Mouse (Mus musculus) forebrain, postnatal 0 days (tissue): ENCODE data around the gene Ap1b1. TPM values are rescaled to one million over a fixed set of nuclear protein-coding genes. Genes with fewer than 3 reads are reported as not detected.

Source experiments
- ATAC-seq: fragments of 200-750 bp; cut with Nextera tagmentation; 2 replicates; pipeline ENCODE4 v1.8.0; 2017; ENCODE audit warnings: mild to moderate bottlenecking, moderate library complexity
- DNase-seq: peaks from one replicate; pipeline ENCODE4 v3.0.0-alpha.2; 2015
- H3K27ac ChIP-seq: fragments of 300-500 bp; sonication (generic); 2 replicates; pipeline ENCODE4 v1.5.1; 2014; ENCODE audit warnings: low read depth, mild to moderate bottlenecking, antibody characterized with exemption, low read length, moderate library complexity, mixed read lengths
- H3K27me3 ChIP-seq: fragments of 300-500 bp; sonication (generic); 2 replicates; pipeline ENCODE4 v1.6.1; 2014; ENCODE audit warnings: mild to moderate bottlenecking, low read length, mixed read lengths; ENCODE audit not compliant: insufficient read depth
- H3K36me3 ChIP-seq: fragments of 300-500 bp; sonication (generic); 2 replicates; pipeline ENCODE4 v1.6.1; 2014; ENCODE audit warnings: mild to moderate bottlenecking, moderate library complexity; ENCODE audit not compliant: insufficient read depth
- H3K4me1 ChIP-seq: fragments of 300-500 bp; sonication (generic); 2 replicates; pipeline ENCODE4 v1.6.1; 2014; ENCODE audit warnings: antibody characterized with exemption; ENCODE audit not compliant: insufficient read depth
- H3K4me2 ChIP-seq: fragments of 300-500 bp; sonication (generic); 2 replicates; pipeline ENCODE4 v1.6.1; 2014; ENCODE audit warnings: low read depth, mild to moderate bottlenecking, moderate library complexity
- H3K4me3 ChIP-seq: fragments of 300-500 bp; sonication (generic); 2 replicates; pipeline ENCODE4 v1.5.1; 2014; ENCODE audit warnings: low read depth, low read length, mixed read lengths
- H3K9ac ChIP-seq: fragments of 300-500 bp; sonication (generic); 2 replicates; pipeline ENCODE4 v1.6.1; 2014; ENCODE audit warnings: mild to moderate bottlenecking
- H3K9me3 ChIP-seq: fragments of 300-500 bp; sonication (generic); 2 replicates; pipeline ENCODE4 v1.6.1; 2016; ENCODE audit warnings: low read length
- CTCF ChIP-seq: sonication (generic); IDR thresholded peaks from 2 replicates; pipeline ENCODE4 v1.5.1; 2016; ENCODE audit warnings: antibody characterized with exemption, control low read depth, low read depth
- WGBS: fragments of 180-500 bp; shearing (Covaris S2); extraction: QIAGEN DNeasy Blood & Tissue Kit; methylation state at CpG from one replicate; pipeline ENCODE4 v1.1.7; 2014; 5-methylcytosine and 5-hydroxymethylcytosine counted together
- polyA plus RNA-seq: library from polyadenylated mRNA; unstranded; fragments of >200 nt; fragmentation: Nextera tagmentation; extraction: Ambion mirVana; gene quantifications from 2 replicates; pipeline ENCODE4 v1.2.1, GENCODE M21; 2015
- total RNA-seq: library from RNA; depleted of rRNA; stranded (reverse); fragments of >200 nt; gene quantifications from 2 replicates; pipeline ENCODE4 v1.2.3, GENCODE M21; 2014

The Ap1b1 gene
- total and polyA plus RNA-seq, 2 experiments from 2014 or later: 78.8 to 95.6 TPM

DNA sequence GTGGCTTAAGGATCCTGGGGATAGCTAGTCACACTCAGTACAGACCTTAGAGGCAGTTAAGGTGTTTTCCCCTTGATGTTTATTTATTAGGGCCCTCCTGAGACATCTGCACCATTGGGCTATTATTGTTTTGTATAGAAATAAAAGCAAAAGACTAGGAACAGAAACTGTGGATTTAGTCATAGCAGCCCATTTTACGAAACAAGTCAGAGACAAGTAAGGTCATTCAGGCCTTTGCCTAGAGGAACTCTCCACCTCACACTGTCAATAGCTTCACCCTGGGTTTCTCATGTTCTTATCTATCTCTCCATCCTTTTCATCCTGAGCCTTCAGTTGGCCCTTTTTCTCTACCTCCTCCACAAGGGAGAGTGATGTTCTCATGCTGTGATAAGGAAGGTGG is 38.5 kb downstream of the Ap1b1 start:
- DNase-seq (no peak), ATAC-seq (no peak)
- Histone ChIP-seq H3K9me3 (no peaks in the 10 kb centered on the region), H3K27ac (no peak overlapping the region), H3K9ac (no peak overlapping the region), H3K4me1 (no peaks in the 10 kb centered on the region), H3K27me3 (no peaks in the 10 kb centered on the region), H3K4me2 (no peak overlapping the region), H3K4me3 (no peak overlapping the region), H3K36me3 (peaks cover 77% of the 10 kb centered on the region)
- no peak for TF ChIP-seq CTCF
- WGBS: 94% methylated on average over 1 of the region's 1 CpGs

DNA sequence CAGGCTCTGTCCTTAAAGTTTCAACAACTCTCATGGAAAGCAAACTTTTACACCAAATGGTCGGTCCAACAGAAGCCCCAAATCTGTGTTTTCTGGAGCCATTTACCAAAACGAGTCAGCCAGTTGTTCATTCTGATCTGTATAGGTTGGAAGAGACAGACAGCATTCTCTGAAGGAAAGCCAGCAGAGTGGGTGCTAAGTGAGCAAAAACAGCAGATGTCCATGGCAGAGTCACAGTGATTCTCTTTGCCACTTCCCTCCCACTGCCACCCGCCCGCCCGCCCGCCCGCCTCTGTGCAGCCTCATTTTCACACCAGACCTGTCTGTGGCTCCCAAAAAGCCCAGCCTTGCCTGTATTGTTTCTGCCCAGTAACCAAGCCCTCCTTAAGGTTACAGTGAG is 41.6 kb downstream of the Ap1b1 start:
- Histone ChIP-seq H3K4me3 (no peak overlapping the region), H3K4me2 (no peak overlapping the region), H3K36me3 (peaks cover 92% of the 10 kb centered on the region), H3K27me3 (no peaks in the 10 kb centered on the region), H3K9me3 (no peaks in the 10 kb centered on the region), H3K9ac (no peak overlapping the region), H3K4me1 (no peaks in the 10 kb centered on the region), H3K27ac (no peak overlapping the region)
- 79% methylated on average over 7 of the region's 7 CpGs for WGBS
- ATAC-seq (no peak), DNase-seq (no peak)
- TF ChIP-seq CTCF: no peak

DNA sequence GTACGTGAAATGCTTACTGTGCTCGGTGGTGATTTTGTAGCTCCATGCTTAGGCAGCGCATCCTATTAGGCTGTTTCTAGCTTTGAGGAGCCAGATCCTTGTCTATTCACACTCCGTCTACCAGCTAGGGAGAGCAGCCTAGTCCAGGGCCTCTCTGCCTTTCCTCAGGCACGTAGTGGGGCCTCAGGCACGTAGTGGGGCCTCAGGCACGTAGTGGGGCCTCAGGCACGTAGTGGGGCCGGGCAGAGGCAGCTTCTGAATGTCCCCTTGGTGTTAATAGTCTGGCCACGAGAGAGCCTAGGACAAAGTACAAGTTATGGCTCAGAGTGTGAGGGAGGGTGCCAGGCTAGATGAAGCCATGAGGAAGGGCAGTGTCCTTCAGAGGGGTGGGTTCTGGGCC is 46.1 kb downstream of the Ap1b1 start:
- no peak for TF ChIP-seq CTCF
- H3K4me2 ChIP-seq: no peak overlapping the region
- DNase-seq (no peak), ATAC-seq (no peak)
- 92% methylated on average over 10 of the region's 10 CpGs for WGBS
- no peaks in the 10 kb centered on the region for H3K27me3 ChIP-seq
- H3K9me3 ChIP-seq: no peaks in the 10 kb centered on the region
- no peak overlapping the region for H3K27ac ChIP-seq
- H3K36me3 ChIP-seq: peaks cover 92% of the 10 kb centered on the region
- no peaks in the 10 kb centered on the region for H3K4me1 ChIP-seq
- H3K9ac ChIP-seq: no peak overlapping the region
- H3K4me3 ChIP-seq: no peak overlapping the region

DNA sequence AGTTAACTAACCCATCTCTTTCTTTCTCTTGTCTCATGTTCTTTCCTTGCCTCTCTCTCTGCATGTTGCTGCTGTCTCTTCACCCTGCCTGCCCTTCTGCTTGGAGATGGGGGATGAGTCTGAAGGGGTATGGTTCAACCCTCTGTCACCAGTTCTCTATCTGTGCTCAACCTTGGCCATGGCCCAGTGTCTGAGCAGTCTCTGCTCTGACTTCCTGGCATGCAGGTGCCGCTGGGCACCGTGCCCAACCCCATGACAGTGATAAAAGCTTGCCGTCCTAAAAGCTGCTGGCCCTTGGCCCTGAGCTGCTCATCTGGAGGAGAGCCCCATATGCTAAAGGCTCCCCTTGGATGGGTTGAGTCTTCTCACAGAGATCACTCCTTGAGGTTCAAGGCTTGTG is 46.5 kb downstream of the Ap1b1 start:
- DNase-seq (no peak), ATAC-seq (no peak)
- Histone ChIP-seq H3K4me3 (no peak overlapping the region), H3K27me3 (no peaks in the 10 kb centered on the region), H3K4me2 (no peak overlapping the region), H3K9ac (no peak overlapping the region), H3K9me3 (no peaks in the 10 kb centered on the region), H3K27ac (no peak overlapping the region), H3K36me3 (peaks cover 92% of the 10 kb centered on the region), H3K4me1 (no peaks in the 10 kb centered on the region)
- 78% methylated on average over 3 of the region's 3 CpGs for WGBS
- TF ChIP-seq CTCF: no peak

DNA sequence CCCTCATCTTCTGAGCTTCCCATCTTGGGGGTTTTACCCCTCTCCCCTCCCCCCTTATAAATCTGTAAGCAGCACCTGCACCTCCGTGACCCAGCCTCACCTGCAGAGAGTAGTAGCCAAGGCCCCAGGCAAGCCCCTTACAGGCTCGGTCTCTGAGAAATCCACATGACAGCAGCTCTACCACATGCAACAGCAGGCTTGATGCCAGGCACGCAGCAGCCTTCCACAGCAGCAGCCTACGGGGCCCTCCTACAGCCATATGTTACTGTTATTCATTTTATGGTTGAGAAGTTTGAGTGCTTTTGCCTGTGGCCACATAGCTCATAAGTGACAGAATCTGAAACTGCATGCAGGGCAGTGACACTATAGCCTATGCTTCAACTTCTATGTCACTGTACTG is 48.8 kb downstream of the Ap1b1 start:
- H3K4me2 ChIP-seq: no peak overlapping the region
- no peaks in the 10 kb centered on the region for H3K9me3 ChIP-seq
- no peak overlapping the region for H3K9ac ChIP-seq
- no peak for ATAC-seq
- no peak overlapping the region for H3K4me3 ChIP-seq
- WGBS: 81% methylated on average over 4 of the region's 4 CpGs
- no peak for TF ChIP-seq CTCF
- no peaks in the 10 kb centered on the region for H3K4me1 ChIP-seq
- no peak overlapping the region for H3K27ac ChIP-seq
- H3K36me3 ChIP-seq: peaks cover 95% of the 10 kb centered on the region
- no peaks in the 10 kb centered on the region for H3K27me3 ChIP-seq
- no peak for DNase-seq

DNA sequence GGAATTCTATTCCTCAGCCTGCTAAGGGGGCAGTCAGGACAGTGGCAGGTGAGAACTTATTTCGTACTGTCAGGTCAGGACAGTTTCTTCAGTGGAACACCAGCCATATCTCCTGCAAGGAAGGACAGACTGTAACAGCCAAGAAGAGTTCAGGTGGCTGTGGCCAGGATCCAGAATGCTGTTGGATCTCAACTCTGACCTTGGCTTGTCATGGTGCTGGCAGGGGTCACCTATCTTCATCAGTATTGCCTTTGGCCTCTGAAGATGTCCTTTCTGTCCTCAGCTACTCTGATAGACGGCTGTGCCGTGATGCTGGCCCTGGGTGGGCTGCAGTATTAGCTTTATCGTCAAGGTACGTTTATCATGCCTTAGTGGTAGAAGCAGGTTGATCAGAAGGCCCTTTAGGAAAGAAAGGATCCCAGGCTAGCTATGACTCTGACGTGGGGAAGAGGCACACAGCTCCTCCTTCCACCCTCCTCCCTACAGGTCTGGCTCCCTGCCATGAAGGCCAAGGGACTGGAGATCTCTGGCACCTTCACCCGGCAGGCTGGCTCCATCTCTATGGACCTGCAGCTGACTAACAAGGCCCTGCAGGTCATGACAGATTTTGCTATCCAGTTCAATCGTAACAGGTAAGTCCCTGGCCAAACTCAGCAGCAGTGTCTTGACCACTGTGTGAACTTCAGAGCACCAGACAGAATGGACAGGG is 50.7 kb downstream of the Ap1b1 start:
- no peaks in the 10 kb centered on the region for H3K9me3 ChIP-seq
- H3K36me3 ChIP-seq: peaks cover 94% of the 10 kb centered on the region
- H3K4me1 ChIP-seq: no peaks in the 10 kb centered on the region
- H3K27ac ChIP-seq: no peak overlapping the region
- H3K4me3 ChIP-seq: no peak overlapping the region
- no peak overlapping the region for H3K4me2 ChIP-seq
- DNase-seq: no peak
- TF ChIP-seq CTCF: no peak
- no peaks in the 10 kb centered on the region for H3K27me3 ChIP-seq
- no peak for ATAC-seq
- 84% methylated on average over 8 of the region's 8 CpGs for WGBS
- no peak overlapping the region for H3K9ac ChIP-seq

DNA sequence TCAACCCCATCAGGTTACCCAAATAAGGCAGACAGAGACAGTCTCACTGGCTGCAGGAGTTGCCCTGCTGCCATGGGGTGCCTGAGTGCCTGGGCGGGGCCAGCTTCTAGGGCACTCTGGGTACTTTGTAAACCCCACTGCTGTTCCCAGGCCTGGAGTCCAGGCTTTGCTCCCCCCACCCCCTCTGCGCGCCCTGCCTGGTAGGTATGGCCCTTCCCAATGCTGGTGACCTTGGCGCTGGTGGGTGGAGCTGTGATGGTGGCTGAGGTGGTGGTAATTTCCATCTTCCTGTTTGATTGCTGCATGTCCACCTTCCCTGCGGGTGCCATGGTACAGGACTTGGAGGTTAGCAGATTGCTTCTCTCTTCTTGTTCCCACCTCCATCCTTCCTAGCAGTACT is 54.0 kb downstream of the Ap1b1 start:
- Histone ChIP-seq H3K4me3 (no peak overlapping the region), H3K9ac (no peak overlapping the region), H3K9me3 (no peaks in the 10 kb centered on the region), H3K4me2 (no peak overlapping the region), H3K4me1 (no peaks in the 10 kb centered on the region), H3K27me3 (no peaks in the 10 kb centered on the region), H3K27ac (no peak overlapping the region), H3K36me3 (peaks cover 72% of the 10 kb centered on the region)
- WGBS: 95% methylated on average over 5 of the region's 5 CpGs
- no peak for DNase-seq
- no peak for ATAC-seq
- TF ChIP-seq CTCF: no peak
